Mouse (Mus musculus): ENCODE data around the gene Fut7. TPM values are rescaled to one million over a fixed set of nuclear protein-coding genes. Genes with fewer than 3 reads are reported as not detected.
A peak's percentile ranks its signal among the peaks of the same experiment; 100 is the strongest.

Fut7 gene
- 0.11 TPM in 1 of 2 replicates, not detected in the other for polyA plus RNA-seq (2014; fragmentation: Nextera tagmentation; extraction: Ambion mirVana)

- ATAC-seq (ENCODE audit: insufficient read depth, low FRiP score, low TSS enrichment) (no peak), DNase-seq (ENCODE audit: low spot score) (no peak)
- WGBS = 63% methylated on average over 17 of the region's 17 CpGs
- H3K9me3 ChIP-seq (ENCODE audit: control insufficient read depth, low read length) = no peaks in the 10 kb centered on the region
- peaks cover 10% of the 10 kb centered on the region for H3K27me3 ChIP-seq (ENCODE audit: control insufficient read depth, insufficient read depth, low read length)
- H3K27ac ChIP-seq (ENCODE audit: low read depth, low read length) = no peak within 1 kb of the TSS
- no peaks in the 10 kb centered on the region for H3K36me3 ChIP-seq (ENCODE audit: control insufficient read depth, insufficient read depth, low read length)
- no peaks in the 10 kb centered on the region for H3K4me1 ChIP-seq (ENCODE audit: control insufficient read depth, insufficient read depth, low read length)
- H3K4me3 ChIP-seq (ENCODE audit: low read depth, low read length) = no peak within 1 kb of the TSS
- no peak within 1 kb of the TSS; the same call in 1 of the 2 replicates for H3K9ac ChIP-seq (ENCODE audit: low read length)
- H3K4me2 ChIP-seq (ENCODE audit: low read depth) = no peak within 1 kb of the TSS
Observed at GRCm38 (mm10) chr2:25422587-25423410, at the start of gene Fut7. Gene Fut7 (plus strand): TSS chr2:25423267.

DNA sequence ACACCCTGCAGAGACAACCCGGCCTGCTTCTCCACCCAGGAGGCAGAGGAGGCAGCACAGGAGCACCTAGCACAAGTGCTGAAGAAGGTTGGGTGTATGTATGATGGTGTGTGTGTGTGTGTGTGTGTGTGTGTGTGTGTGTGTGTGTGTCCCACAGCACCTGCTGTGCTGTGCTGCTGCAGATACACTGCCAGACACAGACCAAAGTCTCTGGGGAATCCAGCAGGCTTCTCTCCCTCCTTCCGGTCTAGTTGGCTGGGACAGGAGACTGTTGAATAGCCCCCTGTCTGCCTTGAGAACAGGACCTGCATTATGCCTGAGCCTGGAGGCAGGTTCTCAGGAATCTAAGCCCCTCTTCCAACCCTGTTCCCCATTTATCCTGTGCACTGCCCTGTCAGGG lies 49.6 kb upstream of the Fut7 start:
- Histone ChIP-seq H3K27me3 (ENCODE audit: control insufficient read depth, insufficient read depth, low read length) (no peaks in the 10 kb centered on the region), H3K4me2 (ENCODE audit: low read depth) (peak overlapping the region; percentile 94), H3K36me3 (ENCODE audit: control insufficient read depth, insufficient read depth, low read length) (peaks cover 2% of the 10 kb centered on the region), H3K9ac (ENCODE audit: low read length) (peak overlapping the region; percentile 80), H3K4me1 (ENCODE audit: control insufficient read depth, insufficient read depth, low read length) (peaks cover 21% of the 10 kb centered on the region), H3K9me3 (ENCODE audit: control insufficient read depth, low read length) (no peaks in the 10 kb centered on the region), H3K27ac (ENCODE audit: low read depth, low read length) (no peak overlapping the region), H3K4me3 (ENCODE audit: low read depth, low read length) (peak overlapping the region; percentile 86)
- ATAC-seq (ENCODE audit: insufficient read depth, low FRiP score, low TSS enrichment) = no peak
- 18% methylated on average over 2 of the region's 2 CpGs for WGBS
- DNase-seq (ENCODE audit: low spot score) = no peak

GRCm38 (mm10) chr2:25376589-25376988 lies 46.5 kb upstream of the Fut7 start:
- ATAC-seq (ENCODE audit: insufficient read depth, low FRiP score, low TSS enrichment) = no peak
- H3K27ac ChIP-seq (ENCODE audit: low read depth, low read length) = no peak overlapping the region
- no peaks in the 10 kb centered on the region for H3K27me3 ChIP-seq (ENCODE audit: control insufficient read depth, insufficient read depth, low read length)
- H3K4me1 ChIP-seq (ENCODE audit: control insufficient read depth, insufficient read depth, low read length) = peaks cover 20% of the 10 kb centered on the region
- H3K4me3 ChIP-seq (ENCODE audit: low read depth, low read length) = no peak overlapping the region
- H3K4me2 ChIP-seq (ENCODE audit: low read depth) = no peak overlapping the region
- peak; percentile 63 for DNase-seq (ENCODE audit: low spot score)
- no peaks in the 10 kb centered on the region for H3K9me3 ChIP-seq (ENCODE audit: control insufficient read depth, low read length)
- H3K36me3 ChIP-seq (ENCODE audit: control insufficient read depth, insufficient read depth, low read length) = peaks cover 2% of the 10 kb centered on the region
- H3K9ac ChIP-seq (ENCODE audit: low read length) = no peak overlapping the region
- WGBS = 69% methylated on average over 4 of the region's 4 CpGs

GRCm38 (mm10) chr2:25384492-25384891 lies 38.6 kb upstream of the Fut7 start:
- Histone ChIP-seq H3K36me3 (ENCODE audit: control insufficient read depth, insufficient read depth, low read length) (no peaks in the 10 kb centered on the region), H3K9me3 (ENCODE audit: control insufficient read depth, low read length) (no peaks in the 10 kb centered on the region), H3K27me3 (ENCODE audit: control insufficient read depth, insufficient read depth, low read length) (no peaks in the 10 kb centered on the region), H3K4me2 (ENCODE audit: low read depth) (no peak overlapping the region), H3K27ac (ENCODE audit: low read depth, low read length) (no peak overlapping the region), H3K4me1 (ENCODE audit: control insufficient read depth, insufficient read depth, low read length) (no peaks in the 10 kb centered on the region), H3K9ac (ENCODE audit: low read length) (no peak overlapping the region), H3K4me3 (ENCODE audit: low read depth, low read length) (no peak overlapping the region)
- WGBS = 76% methylated on average over 5 of the region's 5 CpGs
- DNase-seq (ENCODE audit: low spot score) = no peak
- no peak for ATAC-seq (ENCODE audit: insufficient read depth, low FRiP score, low TSS enrichment)

- peaks cover 16% of the 10 kb centered on the region for H3K27me3 ChIP-seq (ENCODE audit: control insufficient read depth, insufficient read depth, low read length)
- ATAC-seq (ENCODE audit: insufficient read depth, low FRiP score, low TSS enrichment) (no peak), DNase-seq (ENCODE audit: low spot score) (no peak)
- H3K27ac ChIP-seq (ENCODE audit: low read depth, low read length) = no peak overlapping the region
- WGBS = 80% methylated on average over 5 of the region's 5 CpGs
- no peak overlapping the region for H3K9ac ChIP-seq (ENCODE audit: low read length)
- H3K4me2 ChIP-seq (ENCODE audit: low read depth) = no peak overlapping the region
- H3K9me3 ChIP-seq (ENCODE audit: control insufficient read depth, low read length) = no peaks in the 10 kb centered on the region
- no peaks in the 10 kb centered on the region for H3K36me3 ChIP-seq (ENCODE audit: control insufficient read depth, insufficient read depth, low read length)
- no peaks in the 10 kb centered on the region for H3K4me1 ChIP-seq (ENCODE audit: control insufficient read depth, insufficient read depth, low read length)
- no peak overlapping the region for H3K4me3 ChIP-seq (ENCODE audit: low read depth, low read length)
Observed at GRCm38 (mm10) chr2:25391266-25391665, 31.8 kb upstream of the Fut7 start.

DNA sequence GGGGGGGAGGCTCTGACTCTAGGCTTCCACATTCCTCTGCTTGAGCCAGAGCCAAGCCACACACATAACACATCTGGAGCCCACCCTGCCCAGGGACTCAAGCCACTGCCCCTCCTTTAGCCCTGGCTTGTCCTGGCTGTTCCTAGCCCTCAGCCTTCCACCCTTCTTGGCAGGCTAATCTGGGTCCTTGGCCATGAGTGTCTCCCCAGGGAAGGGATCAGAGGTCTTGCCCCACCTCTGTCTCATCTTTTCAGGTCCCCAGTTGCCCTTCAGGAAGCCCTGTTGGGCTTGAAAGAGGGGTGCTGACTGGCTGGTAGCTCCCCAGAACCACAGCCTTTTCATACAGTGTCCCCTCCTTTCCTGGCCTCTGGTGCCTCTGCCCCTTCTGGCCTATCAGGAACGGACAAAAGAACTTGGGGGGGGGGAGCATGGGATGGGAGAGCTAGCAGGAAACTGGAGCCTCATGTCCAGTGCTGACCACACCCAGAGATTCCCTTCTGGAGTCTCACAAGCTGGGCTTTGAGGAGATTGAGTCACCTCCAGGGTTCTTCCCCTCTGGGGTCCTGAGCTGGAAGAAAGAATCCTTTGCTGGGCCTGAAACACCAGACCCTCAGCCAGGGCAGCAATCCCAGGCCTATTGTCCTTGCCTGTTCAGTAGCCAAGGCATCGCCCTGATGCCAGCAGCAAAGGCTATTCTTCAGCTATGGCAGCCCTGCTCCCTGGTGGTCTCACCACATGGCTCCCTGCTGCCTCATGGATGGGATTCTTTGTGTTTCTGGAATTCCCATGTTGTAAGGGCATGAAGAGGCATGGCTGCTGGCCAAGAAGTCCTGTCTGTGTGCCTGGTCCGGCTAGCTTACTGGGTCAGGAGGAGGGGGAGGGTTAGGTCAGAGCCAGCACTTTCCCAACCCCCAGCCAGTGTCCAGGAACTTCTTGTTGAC lies 28.5 kb upstream of the Fut7 start:
- Histone ChIP-seq H3K36me3 (ENCODE audit: control insufficient read depth, insufficient read depth, low read length) (no peaks in the 10 kb centered on the region), H3K4me3 (ENCODE audit: low read depth, low read length) (no peak overlapping the region), H3K4me1 (ENCODE audit: control insufficient read depth, insufficient read depth, low read length) (no peaks in the 10 kb centered on the region), H3K27ac (ENCODE audit: low read depth, low read length) (no peak overlapping the region), H3K9ac (ENCODE audit: low read length) (no peak overlapping the region), H3K4me2 (ENCODE audit: low read depth) (no peak overlapping the region), H3K27me3 (ENCODE audit: control insufficient read depth, insufficient read depth, low read length) (peaks cover 38% of the 10 kb centered on the region), H3K9me3 (ENCODE audit: control insufficient read depth, low read length) (no peaks in the 10 kb centered on the region)
- ATAC-seq (ENCODE audit: insufficient read depth, low FRiP score, low TSS enrichment) (no peak), DNase-seq (ENCODE audit: low spot score) (no peak)
- 42% methylated on average over 3 of the region's 3 CpGs for WGBS

- peak within 1 kb of the TSS; percentile 57 for H3K4me2 ChIP-seq (ENCODE audit: low read depth)
- ATAC-seq (ENCODE audit: insufficient read depth, low FRiP score, low TSS enrichment) (no peak), DNase-seq (ENCODE audit: low spot score) (peak; percentile 37)
- H3K9ac ChIP-seq (ENCODE audit: low read length) = peak within 1 kb of the TSS; percentile 23; the same call in 1 of the 2 replicates
- no peaks in the 10 kb centered on the region for H3K36me3 ChIP-seq (ENCODE audit: control insufficient read depth, insufficient read depth, low read length)
- peak within 1 kb of the TSS; percentile 33 for H3K4me3 ChIP-seq (ENCODE audit: low read depth, low read length)
- peaks cover 52% of the 10 kb centered on the region for H3K27me3 ChIP-seq (ENCODE audit: control insufficient read depth, insufficient read depth, low read length)
- WGBS = under 1% methylated on average over 57 of the region's 57 CpGs
- H3K4me1 ChIP-seq (ENCODE audit: control insufficient read depth, insufficient read depth, low read length) = no peaks in the 10 kb centered on the region
- no peak within 1 kb of the TSS for H3K27ac ChIP-seq (ENCODE audit: low read depth, low read length)
- H3K9me3 ChIP-seq (ENCODE audit: control insufficient read depth, low read length) = no peaks in the 10 kb centered on the region
Observed at GRCm38 (mm10) chr2:25395721-25396596, 27.1 kb upstream of the Fut7 start, which contains the start of gene Entpd2. Gene Entpd2 (plus strand): TSS chr2:25395874.

DNA sequence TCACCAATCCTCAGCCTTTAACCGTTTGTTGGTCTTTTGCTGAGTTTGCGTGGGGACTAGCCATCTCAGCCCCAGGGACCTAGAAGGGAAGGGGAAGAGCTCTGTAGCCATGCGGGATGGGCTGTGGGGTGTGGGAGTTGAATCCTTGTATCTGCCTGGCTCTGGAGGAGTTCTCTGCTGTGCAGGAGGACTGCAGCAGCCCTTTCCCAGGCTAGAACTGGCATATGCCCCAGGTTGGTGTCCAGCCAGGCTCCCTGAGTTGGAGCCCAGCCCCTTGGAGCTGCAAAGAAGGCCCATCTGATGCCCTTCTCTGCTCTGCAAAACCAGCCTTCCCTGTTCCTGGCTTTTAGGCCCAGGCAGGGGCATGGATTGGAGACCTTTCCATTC lies 26.5 kb upstream of the Fut7 start:
- Histone ChIP-seq H3K9me3 (ENCODE audit: control insufficient read depth, low read length) (no peaks in the 10 kb centered on the region), H3K4me3 (ENCODE audit: low read depth, low read length) (no peak overlapping the region; the same call in 1 of the 2 replicates), H3K27ac (ENCODE audit: low read depth, low read length) (no peak overlapping the region), H3K4me1 (ENCODE audit: control insufficient read depth, insufficient read depth, low read length) (no peaks in the 10 kb centered on the region), H3K9ac (ENCODE audit: low read length) (no peak overlapping the region), H3K36me3 (ENCODE audit: control insufficient read depth, insufficient read depth, low read length) (no peaks in the 10 kb centered on the region), H3K4me2 (ENCODE audit: low read depth) (no peak overlapping the region), H3K27me3 (ENCODE audit: control insufficient read depth, insufficient read depth, low read length) (peaks cover 57% of the 10 kb centered on the region)
- WGBS = 39% methylated on average over 3 of the region's 3 CpGs
- ATAC-seq (ENCODE audit: insufficient read depth, low FRiP score, low TSS enrichment) (no peak), DNase-seq (ENCODE audit: low spot score) (no peak)

Data from neural tube, embryonic 11.5 days (tissue).